Mouse (Mus musculus): ENCODE measurements around the gene Hspa1b. TPM values are rescaled to one million over a fixed set of nuclear protein-coding genes. Genes with fewer than 3 reads are reported as not detected.
"Not testable (repeated sequence)": the region's sequence is repeated elsewhere in the genome, so short reads cannot be mapped to it uniquely, and the experiment has no call there.

The Hspa1b gene
- polyA plus RNA-seq, 1 experiment from 2014 or later, result not detected

DNA sequence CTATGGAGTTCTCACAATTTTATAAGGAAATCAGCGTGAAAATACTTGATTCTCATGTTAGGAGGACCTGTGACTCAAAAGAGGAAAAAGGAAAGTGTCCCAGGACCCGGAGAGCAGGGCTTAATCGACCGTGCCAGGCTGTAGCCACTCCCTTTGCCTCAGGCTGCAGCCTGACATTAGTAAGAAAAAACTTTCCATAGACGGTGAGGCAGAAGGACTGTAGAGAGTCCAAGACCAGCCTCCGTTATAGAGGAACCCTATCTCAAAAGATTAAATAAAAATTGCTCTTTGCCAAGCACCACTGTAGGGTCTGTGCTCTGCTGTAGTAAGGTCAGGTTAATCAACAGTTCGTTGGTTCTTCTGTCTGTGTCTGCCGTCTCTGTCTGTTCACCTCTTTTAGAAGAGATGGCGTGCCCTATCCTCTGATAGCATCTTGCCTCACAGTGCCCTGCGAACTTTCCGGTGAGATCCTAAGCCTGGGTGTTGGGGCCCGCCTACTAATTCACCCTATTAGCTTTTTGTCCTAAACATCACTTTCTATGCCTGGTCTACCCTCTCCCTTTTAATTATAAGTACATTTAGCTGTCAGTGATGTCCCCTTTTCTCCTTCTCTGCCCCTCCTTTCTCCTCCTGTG, 960 bp upstream of the Hspa1b start:
- H3K27ac ChIP-seq (ENCODE audit: low read length), result peak overlapping the region; percentile 83
- 3% methylated on average over 12 of the region's 12 CpGs for WGBS (ENCODE audit: insufficient replicate concordance)
- no peaks in the 10 kb centered on the region for H3K9me3 ChIP-seq (replicated peaks; ENCODE audit: control insufficient read depth, low read length)
- H3K4me3 ChIP-seq (ENCODE audit: low read depth, low read length), result peak overlapping the region; percentile 64
- peaks cover 12% of the 10 kb centered on the region for H3K4me1 ChIP-seq (ENCODE audit: control insufficient read depth, low read depth, low read length)
- peak overlapping the region; percentile 67 for H3K9ac ChIP-seq (ENCODE audit: low read depth, low read length)
- peak overlapping the region; percentile 89 for H3K4me2 ChIP-seq (ENCODE audit: low read depth, low read length)
- ATAC-seq (ENCODE audit: low read depth), result no peak
- no peaks in the 10 kb centered on the region for H3K36me3 ChIP-seq (ENCODE audit: control insufficient read depth, insufficient read depth)
- peaks cover 18% of the 10 kb centered on the region for H3K27me3 ChIP-seq (ENCODE audit: control insufficient read depth, insufficient read depth, low read depth, low read length)

DNA sequence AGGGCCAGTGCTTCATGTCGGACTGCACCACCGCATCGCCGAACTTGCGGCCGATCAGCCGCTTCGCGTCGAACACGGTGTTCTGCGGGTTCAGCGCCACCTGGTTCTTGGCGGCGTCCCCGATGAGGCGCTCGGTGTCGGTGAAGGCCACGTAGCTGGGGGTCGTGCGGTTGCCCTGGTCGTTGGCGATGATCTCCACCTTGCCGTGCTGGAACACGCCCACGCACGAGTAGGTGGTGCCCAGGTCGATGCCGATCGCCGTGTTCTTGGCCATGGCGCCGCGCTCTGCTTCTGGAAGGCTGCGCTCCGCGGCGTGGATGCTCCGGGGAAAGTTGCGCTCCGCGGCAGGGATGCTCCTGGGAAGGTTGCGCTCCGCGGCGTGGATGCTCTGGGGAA, 306 bp downstream of the Hspa1b start:
- not testable (repeated sequence) for H3K27ac ChIP-seq (ENCODE audit: low read length); H3K9me3 ChIP-seq (replicated peaks; ENCODE audit: control insufficient read depth, low read length); H3K9ac ChIP-seq (ENCODE audit: low read depth, low read length); H3K36me3 ChIP-seq (ENCODE audit: control insufficient read depth, insufficient read depth); ATAC-seq (ENCODE audit: low read depth)
- peaks cover 18% of the 10 kb centered on the region for H3K27me3 ChIP-seq (ENCODE audit: control insufficient read depth, insufficient read depth, low read depth, low read length)
- H3K4me3 ChIP-seq (ENCODE audit: low read depth, low read length), result peak overlapping the region; percentile 64
- peaks cover 12% of the 10 kb centered on the region for H3K4me1 ChIP-seq (ENCODE audit: control insufficient read depth, low read depth, low read length)
- H3K4me2 ChIP-seq (ENCODE audit: low read depth, low read length), result peak overlapping the region; percentile 89
- 0% methylated on average over 13 of the region's 47 CpGs for WGBS (ENCODE audit: insufficient replicate concordance)

- H3K4me3 ChIP-seq (ENCODE audit: low read depth, low read length); H3K27ac ChIP-seq (ENCODE audit: low read length); ATAC-seq (ENCODE audit: low read depth); H3K9ac ChIP-seq (ENCODE audit: low read depth, low read length); H3K9me3 ChIP-seq (replicated peaks; ENCODE audit: control insufficient read depth, low read length); H3K36me3 ChIP-seq (ENCODE audit: control insufficient read depth, insufficient read depth); H3K4me2 ChIP-seq (ENCODE audit: low read depth, low read length): not testable (repeated sequence)
- peaks cover 18% of the 10 kb centered on the region for H3K27me3 ChIP-seq (ENCODE audit: control insufficient read depth, insufficient read depth, low read depth, low read length)
- 31% methylated on average over 24 of the region's 40 CpGs for WGBS (ENCODE audit: insufficient replicate concordance)
- H3K4me1 ChIP-seq (ENCODE audit: control insufficient read depth, low read depth, low read length), result peaks cover 12% of the 10 kb centered on the region
Observed at GRCm38 (mm10) chr17:34957966-34958365, 1.1 kb downstream of the Hspa1b start.

DNA sequence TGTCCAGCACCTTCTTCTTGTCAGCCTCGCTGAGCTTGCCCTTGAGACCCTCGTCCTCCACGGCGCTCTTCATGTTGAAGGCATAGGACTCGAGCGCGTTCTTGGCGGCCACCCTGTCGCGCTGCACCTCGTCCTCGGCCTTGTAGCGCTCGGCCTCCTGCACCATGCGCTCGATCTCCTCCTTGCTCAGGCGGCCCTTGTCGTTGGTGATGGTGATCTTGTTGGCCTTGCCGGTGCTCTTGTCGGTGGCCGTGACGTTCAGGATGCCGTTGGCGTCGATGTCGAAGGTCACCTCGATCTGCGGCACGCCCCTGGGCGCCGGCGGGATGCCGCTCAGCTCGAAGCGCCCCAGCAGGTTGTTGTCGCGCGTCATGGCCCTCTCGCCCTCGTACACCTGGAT, 1.7 kb downstream of the Hspa1b start:
- not testable (repeated sequence) for H3K36me3 ChIP-seq (ENCODE audit: control insufficient read depth, insufficient read depth); H3K27ac ChIP-seq (ENCODE audit: low read length); ATAC-seq (ENCODE audit: low read depth); H3K9me3 ChIP-seq (replicated peaks; ENCODE audit: control insufficient read depth, low read length); H3K4me2 ChIP-seq (ENCODE audit: low read depth, low read length); H3K9ac ChIP-seq (ENCODE audit: low read depth, low read length); H3K4me3 ChIP-seq (ENCODE audit: low read depth, low read length)
- H3K27me3 ChIP-seq (ENCODE audit: control insufficient read depth, insufficient read depth, low read depth, low read length), result peaks cover 18% of the 10 kb centered on the region
- WGBS (ENCODE audit: insufficient replicate concordance), result 22% methylated on average over 24 of the region's 40 CpGs
- H3K4me1 ChIP-seq (ENCODE audit: control insufficient read depth, low read depth, low read length), result peaks cover 12% of the 10 kb centered on the region

DNA sequence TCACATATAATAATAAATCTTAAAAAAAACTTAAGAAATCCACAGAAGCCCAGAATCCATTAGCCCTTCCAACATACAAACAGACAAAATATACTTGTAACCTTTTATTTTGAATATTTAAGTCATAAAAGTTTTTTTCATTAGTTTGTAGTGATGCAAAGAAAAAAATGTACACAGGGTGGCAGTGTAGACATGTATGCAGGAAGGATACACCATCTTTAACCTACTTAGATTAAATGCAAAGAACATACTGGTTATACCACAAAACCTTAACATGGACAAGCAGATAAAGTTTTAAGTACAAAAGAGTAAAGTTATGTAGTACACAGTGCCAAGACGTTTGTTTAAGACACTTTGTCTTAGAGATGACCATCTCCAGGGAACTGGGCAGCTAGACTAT, 2.7 kb downstream of the Hspa1b start:
- H3K27ac ChIP-seq (ENCODE audit: low read length), result no peak overlapping the region
- H3K36me3 ChIP-seq (ENCODE audit: control insufficient read depth, insufficient read depth), result no peaks in the 10 kb centered on the region
- no peak overlapping the region for H3K9ac ChIP-seq (ENCODE audit: low read depth, low read length)
- H3K4me1 ChIP-seq (ENCODE audit: control insufficient read depth, low read depth, low read length), result peaks cover 19% of the 10 kb centered on the region
- no peak overlapping the region for H3K4me2 ChIP-seq (ENCODE audit: low read depth, low read length)
- H3K27me3 ChIP-seq (ENCODE audit: control insufficient read depth, insufficient read depth, low read depth, low read length), result peaks cover 16% of the 10 kb centered on the region
- H3K4me3 ChIP-seq (ENCODE audit: low read depth, low read length), result no peak overlapping the region
- WGBS (ENCODE audit: insufficient replicate concordance), result 18% methylated on average over 1 of the region's 1 CpGs
- no peak for ATAC-seq (ENCODE audit: low read depth)
- H3K9me3 ChIP-seq (replicated peaks; ENCODE audit: control insufficient read depth, low read length), result no peaks in the 10 kb centered on the region

DNA sequence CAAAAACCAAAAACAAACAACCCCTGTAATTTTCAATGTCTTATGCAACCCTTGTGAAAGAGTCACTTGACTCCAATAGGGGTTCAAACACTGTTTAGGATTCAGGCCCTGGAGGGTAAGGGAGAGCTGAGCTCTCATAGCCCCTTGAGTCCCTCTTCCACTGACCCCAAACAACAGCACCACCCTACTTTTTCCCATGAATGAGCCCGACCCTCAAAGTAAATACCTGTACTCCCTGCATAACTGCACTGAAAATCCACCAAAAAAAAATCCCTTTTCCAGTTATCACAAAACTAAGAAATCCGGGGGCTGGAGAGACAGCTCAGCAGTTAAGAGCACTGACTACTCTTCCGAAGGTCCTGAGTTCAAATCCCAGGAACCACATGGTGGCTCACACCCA, 3.2 kb downstream of the Hspa1b start:
- H3K27ac ChIP-seq (ENCODE audit: low read length), result no peak overlapping the region
- no peak for ATAC-seq (ENCODE audit: low read depth)
- 64% methylated on average over 3 of the region's 3 CpGs for WGBS (ENCODE audit: insufficient replicate concordance)

DNA sequence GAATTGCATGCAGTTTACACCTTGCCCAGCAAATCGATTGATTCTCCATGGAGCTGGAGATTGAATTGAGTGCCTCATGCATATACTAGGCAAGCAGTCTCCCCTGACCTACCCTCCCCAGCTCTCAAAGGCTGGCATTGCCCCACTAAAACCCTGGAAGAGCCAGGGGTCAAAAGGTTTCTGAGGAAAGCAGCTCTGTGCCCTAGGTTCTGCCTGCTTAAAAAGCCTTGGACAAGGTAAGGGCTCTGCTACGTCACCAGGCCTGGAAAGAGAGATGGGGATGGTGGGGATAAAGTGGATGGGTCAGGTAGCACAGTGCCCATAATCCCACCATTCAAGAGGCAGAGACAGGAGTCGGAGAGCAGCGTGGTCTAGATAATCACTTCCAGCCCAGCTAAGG, 4.2 kb downstream of the Hspa1b start:
- H3K4me1 ChIP-seq (ENCODE audit: control insufficient read depth, low read depth, low read length), result peaks cover 18% of the 10 kb centered on the region
- no peak for ATAC-seq (ENCODE audit: low read depth)
- 79% methylated on average over 4 of the region's 4 CpGs for WGBS (ENCODE audit: insufficient replicate concordance)

More for the DNA sequence above, 3.2 kb downstream of the Hspa1b start:
- Histone ChIP-seq H3K27me3 (ENCODE audit: control insufficient read depth, insufficient read depth, low read depth, low read length) (peaks cover 14% of the 10 kb centered on the region), H3K36me3 (ENCODE audit: control insufficient read depth, insufficient read depth) (no peaks in the 10 kb centered on the region), H3K4me3 (ENCODE audit: low read depth, low read length) (no peak overlapping the region), H3K9ac (ENCODE audit: low read depth, low read length) (no peak overlapping the region), H3K4me1 (ENCODE audit: control insufficient read depth, low read depth, low read length) (peaks cover 22% of the 10 kb centered on the region), H3K9me3 (replicated peaks; ENCODE audit: control insufficient read depth, low read length) (no peaks in the 10 kb centered on the region), H3K4me2 (ENCODE audit: low read depth, low read length) (no peak overlapping the region)

GRCm38 (mm10) chr17:34953904-34954303, 5.1 kb downstream of the Hspa1b start:
- ATAC-seq (ENCODE audit: low read depth), result no peak
- no peak overlapping the region for H3K9ac ChIP-seq (ENCODE audit: low read depth, low read length)
- WGBS (ENCODE audit: insufficient replicate concordance), result 82% methylated on average over 4 of the region's 4 CpGs
- no peak overlapping the region for H3K4me2 ChIP-seq (ENCODE audit: low read depth, low read length)
- no peak overlapping the region for H3K4me3 ChIP-seq (ENCODE audit: low read depth, low read length)
- H3K4me1 ChIP-seq (ENCODE audit: control insufficient read depth, low read depth, low read length), result peaks cover 12% of the 10 kb centered on the region
- no peak overlapping the region for H3K27ac ChIP-seq (ENCODE audit: low read length)
- no peaks in the 10 kb centered on the region for H3K9me3 ChIP-seq (replicated peaks; ENCODE audit: control insufficient read depth, low read length)
- 0 out of 2 replicates have a peak, but pooled peaks cover 3% of the 10 kb centered on the region for H3K36me3 ChIP-seq (ENCODE audit: control insufficient read depth, insufficient read depth)
- H3K27me3 ChIP-seq (ENCODE audit: control insufficient read depth, insufficient read depth, low read depth, low read length), result peaks cover 7% of the 10 kb centered on the region

More for the DNA sequence above, 4.2 kb downstream of the Hspa1b start:
- 0 out of 2 replicates have a peak, but pooled peaks cover 3% of the 10 kb centered on the region for H3K36me3 ChIP-seq (ENCODE audit: control insufficient read depth, insufficient read depth)
- H3K9me3 ChIP-seq (replicated peaks; ENCODE audit: control insufficient read depth, low read length), result no peaks in the 10 kb centered on the region
- no peak overlapping the region for H3K27ac ChIP-seq (ENCODE audit: low read length)
- no peak overlapping the region for H3K4me3 ChIP-seq (ENCODE audit: low read depth, low read length)
- H3K9ac ChIP-seq (ENCODE audit: low read depth, low read length), result no peak overlapping the region
- H3K4me2 ChIP-seq (ENCODE audit: low read depth, low read length), result no peak overlapping the region
- peaks cover 10% of the 10 kb centered on the region for H3K27me3 ChIP-seq (ENCODE audit: control insufficient read depth, insufficient read depth, low read depth, low read length)

GRCm38 (mm10) chr17:34953258-34953657, 5.8 kb downstream of the Hspa1b start:
- 55% methylated on average over 3 of the region's 3 CpGs for WGBS (ENCODE audit: insufficient replicate concordance)
- ATAC-seq (ENCODE audit: low read depth), result no peak
- Histone ChIP-seq H3K4me3 (ENCODE audit: low read depth, low read length) (no peak overlapping the region), H3K9ac (ENCODE audit: low read depth, low read length) (peak overlapping the region; percentile 88; the same call in 1 of the 2 replicates), H3K27me3 (ENCODE audit: control insufficient read depth, insufficient read depth, low read depth, low read length) (peaks cover 7% of the 10 kb centered on the region), H3K9me3 (replicated peaks; ENCODE audit: control insufficient read depth, low read length) (no peaks in the 10 kb centered on the region), H3K36me3 (ENCODE audit: control insufficient read depth, insufficient read depth) (0 out of 2 replicates have a peak, but pooled peaks cover 3% of the 10 kb centered on the region), H3K4me1 (ENCODE audit: control insufficient read depth, low read depth, low read length) (peaks cover 14% of the 10 kb centered on the region), H3K27ac (ENCODE audit: low read length) (no peak overlapping the region), H3K4me2 (ENCODE audit: low read depth, low read length) (no peak overlapping the region)

Data from liver, embryonic 16.5 days (tissue).